Mouse (Mus musculus): Measurements from ENCODE around the gene Efcab12. TPM values are rescaled to one million over a fixed set of nuclear protein-coding genes. Genes with fewer than 3 reads are reported as not detected.

Efcab12 gene
- polyA plus RNA-seq, 1 experiment from 2014 or later: 2.2 TPM

- Histone ChIP-seq H3K4me2 (ENCODE audit: low read length) (no peak overlapping the region), H3K4me3 (ENCODE audit: low read length) (no peak overlapping the region), H3K4me1 (ENCODE audit: control insufficient read depth, insufficient read depth, low read depth, low read length) (no peaks in the 10 kb centered on the region), H3K36me3 (ENCODE audit: control insufficient read depth, insufficient read depth, low read length) (peaks cover 2% of the 10 kb centered on the region; the same call in 1 of the 2 replicates), H3K9me3 (ENCODE audit: control insufficient read depth, low read length) (no peaks in the 10 kb centered on the region), H3K9ac (ENCODE audit: low read depth, low read length) (no peak overlapping the region), H3K27ac (ENCODE audit: low read depth, low read length) (no peak overlapping the region), H3K27me3 (replicated peaks; ENCODE audit: control insufficient read depth, insufficient read depth, low read length) (no peaks in the 10 kb centered on the region)
- WGBS: 77% methylated on average over 7 of the region's 7 CpGs
- no peak for ATAC-seq
These were observed 25.2 kb upstream of the Efcab12 start for GRCm38 (mm10) chr6:115863340-115863841.

DNA sequence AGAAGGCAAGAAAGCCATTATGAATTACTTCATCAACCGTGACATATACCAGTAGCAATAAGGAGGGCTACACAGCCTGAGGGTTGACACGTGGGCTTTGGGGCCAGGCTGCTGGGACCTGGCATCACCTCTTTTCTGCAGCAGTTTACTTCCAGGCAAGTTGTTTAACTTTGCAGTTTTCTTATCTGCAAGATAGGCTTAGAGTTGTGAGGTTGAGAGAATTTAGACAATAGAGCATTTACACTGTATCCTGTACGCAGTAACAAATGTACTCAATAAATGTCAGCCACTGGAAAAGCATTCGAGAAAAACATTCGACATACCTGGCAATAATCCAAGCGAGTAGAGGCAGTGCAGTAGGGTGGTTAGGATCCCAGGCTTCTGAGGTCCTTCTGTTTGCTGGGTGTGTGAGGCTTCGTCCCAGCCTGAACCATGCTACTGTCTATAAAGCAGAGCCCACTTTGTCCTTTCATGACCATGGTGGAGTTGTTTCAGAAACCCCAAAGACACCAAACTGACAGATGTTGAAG is 21.9 kb upstream of the Efcab12 start:
- no peak for ATAC-seq
- Histone ChIP-seq H3K36me3 (ENCODE audit: control insufficient read depth, insufficient read depth, low read length) (no peaks in the 10 kb centered on the region), H3K27me3 (replicated peaks; ENCODE audit: control insufficient read depth, insufficient read depth, low read length) (no peaks in the 10 kb centered on the region), H3K4me1 (ENCODE audit: control insufficient read depth, insufficient read depth, low read depth, low read length) (no peaks in the 10 kb centered on the region; the same call in 1 of the 2 replicates), H3K9ac (ENCODE audit: low read depth, low read length) (no peak overlapping the region), H3K9me3 (ENCODE audit: control insufficient read depth, low read length) (no peaks in the 10 kb centered on the region), H3K27ac (ENCODE audit: low read depth, low read length) (no peak overlapping the region), H3K4me2 (ENCODE audit: low read length) (no peak overlapping the region), H3K4me3 (ENCODE audit: low read length) (no peak overlapping the region)
- WGBS: 82% methylated on average over 7 of the region's 7 CpGs

- Histone ChIP-seq H3K27ac (ENCODE audit: low read depth, low read length) (no peak overlapping the region), H3K27me3 (replicated peaks; ENCODE audit: control insufficient read depth, insufficient read depth, low read length) (no peaks in the 10 kb centered on the region), H3K4me3 (ENCODE audit: low read length) (no peak overlapping the region), H3K4me1 (ENCODE audit: control insufficient read depth, insufficient read depth, low read depth, low read length) (no peaks in the 10 kb centered on the region; the same call in 1 of the 2 replicates), H3K9ac (ENCODE audit: low read depth, low read length) (no peak overlapping the region), H3K4me2 (ENCODE audit: low read length) (no peak overlapping the region), H3K36me3 (ENCODE audit: control insufficient read depth, insufficient read depth, low read length) (no peaks in the 10 kb centered on the region), H3K9me3 (ENCODE audit: control insufficient read depth, low read length) (no peaks in the 10 kb centered on the region)
- ATAC-seq: no peak
- WGBS: 54% methylated on average over 4 of the region's 4 CpGs
These were observed 21.0 kb upstream of the Efcab12 start for GRCm38 (mm10) chr6:115859258-115859657.

DNA sequence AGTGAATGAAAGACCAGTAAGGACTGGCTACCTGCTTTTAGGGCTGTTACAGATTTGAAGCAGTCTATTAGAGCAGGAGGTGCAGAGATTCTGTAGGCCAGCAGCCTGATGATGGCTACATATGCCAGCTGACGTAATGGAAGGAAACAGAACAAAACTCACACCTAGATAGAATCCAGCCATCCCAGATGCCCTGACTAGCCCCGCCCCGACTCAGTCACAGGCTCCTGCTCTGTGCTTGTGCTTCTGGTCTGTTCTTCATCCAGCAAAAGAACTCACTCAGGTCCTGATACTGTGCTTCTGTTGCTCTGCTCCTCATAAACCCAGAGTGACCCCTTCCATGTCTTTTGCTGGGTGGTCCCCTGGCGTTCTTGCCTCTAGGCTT is 18.1 kb upstream of the Efcab12 start:
- Histone ChIP-seq H3K4me1 (ENCODE audit: control insufficient read depth, insufficient read depth, low read depth, low read length) (peaks cover 9% of the 10 kb centered on the region), H3K27me3 (replicated peaks; ENCODE audit: control insufficient read depth, insufficient read depth, low read length) (no peaks in the 10 kb centered on the region), H3K4me2 (ENCODE audit: low read length) (no peak overlapping the region), H3K4me3 (ENCODE audit: low read length) (no peak overlapping the region), H3K9me3 (ENCODE audit: control insufficient read depth, low read length) (no peaks in the 10 kb centered on the region), H3K9ac (ENCODE audit: low read depth, low read length) (no peak overlapping the region), H3K27ac (ENCODE audit: low read depth, low read length) (no peak overlapping the region), H3K36me3 (ENCODE audit: control insufficient read depth, insufficient read depth, low read length) (no peaks in the 10 kb centered on the region)
- no peak for ATAC-seq
- 87% methylated on average over 4 of the region's 4 CpGs for WGBS

DNA sequence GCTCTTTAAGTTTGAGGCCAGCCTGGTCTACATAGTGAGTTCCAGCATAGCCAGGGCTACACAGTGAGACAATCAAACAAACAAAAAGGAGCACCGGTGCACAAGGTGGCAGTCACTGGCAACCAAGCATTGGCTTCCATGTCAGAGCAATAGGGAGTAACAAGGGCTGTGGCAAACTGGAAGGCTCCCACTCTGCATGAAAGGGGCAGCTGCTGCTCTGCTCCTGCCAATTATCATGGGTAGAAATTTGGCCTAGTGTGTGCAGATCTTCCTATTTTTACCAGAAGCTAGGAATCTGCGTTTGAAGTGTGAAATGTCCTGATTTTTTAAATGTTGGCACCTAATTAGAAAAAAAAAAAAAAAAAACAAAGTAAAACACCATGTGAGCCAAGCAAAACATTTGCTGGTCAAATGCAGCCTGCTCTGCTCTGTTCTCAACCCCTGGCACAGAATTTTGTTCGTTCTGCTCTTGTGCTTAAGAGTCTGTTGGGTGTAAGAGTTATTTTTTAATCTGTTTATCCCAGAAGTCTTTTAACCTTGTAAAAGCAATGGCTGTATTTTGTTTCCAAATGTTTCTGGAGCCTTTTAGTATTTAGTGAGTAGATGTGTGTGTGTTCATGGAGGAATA is 17.6 kb upstream of the Efcab12 start:
- 79% methylated on average over 3 of the region's 3 CpGs for WGBS

DNA sequence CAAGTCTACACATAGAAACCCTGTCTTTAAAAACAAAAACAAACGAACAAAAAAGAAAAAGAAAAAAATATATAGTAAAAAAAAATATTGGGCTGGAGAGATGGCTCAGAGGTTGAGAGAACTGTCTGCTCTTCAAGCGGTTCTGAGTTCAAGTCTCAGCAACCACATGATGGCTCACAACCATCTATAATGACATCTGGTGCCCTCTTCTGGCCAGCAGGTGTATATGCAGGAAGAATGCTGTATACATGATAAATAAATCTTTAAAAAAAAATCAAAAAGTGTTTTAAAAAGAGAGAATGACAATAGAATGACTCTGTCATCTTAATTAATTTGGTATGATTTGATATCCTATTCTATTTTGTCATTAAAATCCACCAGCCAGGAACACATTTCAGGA is 16.2 kb upstream of the Efcab12 start:
- 69% methylated on average over 2 of the region's 2 CpGs for WGBS
- ATAC-seq: no peak
- H3K4me3 ChIP-seq (ENCODE audit: low read length): no peak overlapping the region

More for the DNA sequence above, 17.6 kb upstream of the Efcab12 start:
- Histone ChIP-seq H3K4me3 (ENCODE audit: low read length) (no peak overlapping the region), H3K27me3 (replicated peaks; ENCODE audit: control insufficient read depth, insufficient read depth, low read length) (no peaks in the 10 kb centered on the region), H3K4me1 (ENCODE audit: control insufficient read depth, insufficient read depth, low read depth, low read length) (peaks cover 9% of the 10 kb centered on the region), H3K9ac (ENCODE audit: low read depth, low read length) (no peak overlapping the region), H3K36me3 (ENCODE audit: control insufficient read depth, insufficient read depth, low read length) (no peaks in the 10 kb centered on the region), H3K4me2 (ENCODE audit: low read length) (no peak overlapping the region), H3K9me3 (ENCODE audit: control insufficient read depth, low read length) (no peaks in the 10 kb centered on the region), H3K27ac (ENCODE audit: low read depth, low read length) (no peak overlapping the region)
- ATAC-seq: no peak

DNA sequence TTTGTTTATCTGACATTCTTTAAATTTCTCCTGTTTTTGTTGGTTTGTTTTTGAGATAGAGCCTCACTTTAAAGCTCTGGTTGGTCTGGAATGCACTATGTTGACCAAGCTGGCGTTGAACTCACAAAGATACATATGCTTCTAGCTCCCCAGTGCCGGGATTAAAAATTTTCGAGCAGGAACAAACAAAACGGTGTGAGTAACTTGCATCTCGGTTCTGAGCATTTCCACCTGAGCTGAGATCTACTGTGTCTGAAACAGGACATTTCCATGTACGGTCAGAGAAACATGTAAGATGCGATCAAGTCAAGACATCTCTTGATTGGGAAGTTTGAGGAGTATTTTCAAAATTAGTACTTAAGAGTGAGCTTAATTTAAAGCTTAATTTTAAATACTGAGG is 15.8 kb upstream of the Efcab12 start:
- Histone ChIP-seq H3K4me2 (ENCODE audit: low read length) (peak overlapping the region; percentile 45), H3K4me3 (ENCODE audit: low read length) (peak overlapping the region; percentile 59), H3K36me3 (ENCODE audit: control insufficient read depth, insufficient read depth, low read length) (no peaks in the 10 kb centered on the region), H3K27me3 (replicated peaks; ENCODE audit: control insufficient read depth, insufficient read depth, low read length) (no peaks in the 10 kb centered on the region), H3K4me1 (ENCODE audit: control insufficient read depth, insufficient read depth, low read depth, low read length) (peaks cover 9% of the 10 kb centered on the region), H3K9me3 (ENCODE audit: control insufficient read depth, low read length) (no peaks in the 10 kb centered on the region), H3K9ac (ENCODE audit: low read depth, low read length) (peak overlapping the region; percentile 62; the same call in 1 of the 2 replicates), H3K27ac (ENCODE audit: low read depth, low read length) (peak overlapping the region; percentile 69; the same call in 1 of the 2 replicates)
- no peak for ATAC-seq
- 45% methylated on average over 7 of the region's 7 CpGs for WGBS

More for the DNA sequence above, 16.2 kb upstream of the Efcab12 start:
- Histone ChIP-seq H3K9ac (ENCODE audit: low read depth, low read length) (no peak overlapping the region), H3K4me2 (ENCODE audit: low read length) (no peak overlapping the region), H3K27me3 (replicated peaks; ENCODE audit: control insufficient read depth, insufficient read depth, low read length) (no peaks in the 10 kb centered on the region), H3K27ac (ENCODE audit: low read depth, low read length) (no peak overlapping the region), H3K4me1 (ENCODE audit: control insufficient read depth, insufficient read depth, low read depth, low read length) (peaks cover 9% of the 10 kb centered on the region), H3K9me3 (ENCODE audit: control insufficient read depth, low read length) (no peaks in the 10 kb centered on the region), H3K36me3 (ENCODE audit: control insufficient read depth, insufficient read depth, low read length) (no peaks in the 10 kb centered on the region)

GRCm38 (mm10) chr6:115853091-115853813 is 15.0 kb upstream of the Efcab12 start, which contains the start of the genes Mbd4 and Ift122:
Gene Mbd4, minus strand, starts transcription at chr6:115853371.
Gene Ift122, plus strand, starts transcription at chr6:115853470.
- Histone ChIP-seq H3K9me3 (ENCODE audit: control insufficient read depth, low read length) (no peaks in the 10 kb centered on the region), H3K27me3 (replicated peaks; ENCODE audit: control insufficient read depth, insufficient read depth, low read length) (no peaks in the 10 kb centered on the region), H3K4me2 (ENCODE audit: low read length) (peak within 1 kb of the TSS; percentile 87), H3K4me3 (ENCODE audit: low read length) (peak within 1 kb of the TSS; percentile 59), H3K9ac (ENCODE audit: low read depth, low read length) (peak within 1 kb of the TSS; percentile 67), H3K36me3 (ENCODE audit: control insufficient read depth, insufficient read depth, low read length) (peaks cover under 1% of the 10 kb centered on the region; the same call in 1 of the 2 replicates), H3K4me1 (ENCODE audit: control insufficient read depth, insufficient read depth, low read depth, low read length) (peaks cover 9% of the 10 kb centered on the region), H3K27ac (ENCODE audit: low read depth, low read length) (peak within 1 kb of the TSS; percentile 77)
- peak; percentile 99 for ATAC-seq
- under 1% methylated on average over 51 of the region's 51 CpGs for WGBS

Data from hindbrain, embryonic 16.5 days (tissue).